Mouse (Mus musculus): ENCODE measurements around the gene Matn3. TPM values are rescaled to one million over a fixed set of nuclear protein-coding genes. Genes with fewer than 3 reads are reported as not detected.

Matn3 gene
- polyA plus RNA-seq, 1 experiment = not detected

DNA sequence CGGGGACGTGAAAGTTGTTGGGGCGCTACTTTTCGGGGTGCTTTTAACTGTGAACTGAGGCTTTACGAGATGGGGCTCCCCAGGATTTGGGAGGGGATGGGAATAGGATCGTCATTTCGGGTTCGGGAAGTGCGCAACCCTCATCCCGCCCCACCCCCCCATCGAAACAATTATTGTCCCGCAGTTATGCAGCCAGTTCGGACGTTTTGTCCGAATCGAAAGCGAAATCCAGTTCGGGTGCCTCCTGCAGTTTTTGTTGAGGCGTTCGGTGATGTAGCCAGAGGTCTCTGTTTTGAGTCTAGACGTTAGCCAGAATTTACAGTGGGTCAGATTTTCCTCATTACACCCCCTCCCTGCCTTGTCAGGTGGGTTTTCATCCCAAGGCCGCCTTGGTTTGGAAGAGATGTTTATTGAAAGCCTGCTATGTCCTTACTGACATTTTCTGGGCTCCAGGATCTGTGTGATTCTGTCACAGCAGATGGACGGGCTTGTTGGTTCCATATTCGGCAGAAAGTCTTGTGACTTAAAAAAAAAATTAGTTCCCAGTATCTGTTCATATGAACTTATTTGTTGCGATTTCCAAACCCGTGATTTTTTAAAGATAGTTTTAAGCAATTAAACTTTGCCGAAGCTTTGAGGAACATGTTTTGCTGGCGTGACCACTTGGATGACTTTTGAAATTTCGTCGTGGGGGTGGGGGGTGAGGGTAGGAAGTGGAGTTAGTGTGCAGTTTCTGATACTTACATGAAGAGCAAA is 25.2 kb upstream of the Matn3 start:
- DNase-seq = peak; percentile 70
- Histone ChIP-seq H3K27ac (ENCODE audit: insufficient read depth, low read depth, low read length) (peak overlapping the region; percentile 96), H3K4me1 (ENCODE audit: control insufficient read depth, insufficient read depth, low read length) (peaks cover 12% of the 10 kb centered on the region; the same call in 1 of the 2 replicates), H3K36me3 (ENCODE audit: control insufficient read depth, insufficient read depth, low read length) (peaks cover 2% of the 10 kb centered on the region), H3K27me3 (replicated peaks; ENCODE audit: control insufficient read depth, insufficient read depth, low read length) (no peaks in the 10 kb centered on the region), H3K4me3 (ENCODE audit: insufficient read depth, low read depth, low read length) (peak overlapping the region; percentile 82)
- no peak for TF ChIP-seq POLR2A (IDR thresholded peaks at IDR 0.05; ENCODE audit: low read depth, low read length)
- TF ChIP-seq CTCF (conservative IDR thresholded peaks at IDR 0.05; ENCODE audit: insufficient read depth, insufficient read length, low read depth, low read length) = no peak
- under 1% methylated on average over 30 of the region's 30 CpGs for WGBS

DNA sequence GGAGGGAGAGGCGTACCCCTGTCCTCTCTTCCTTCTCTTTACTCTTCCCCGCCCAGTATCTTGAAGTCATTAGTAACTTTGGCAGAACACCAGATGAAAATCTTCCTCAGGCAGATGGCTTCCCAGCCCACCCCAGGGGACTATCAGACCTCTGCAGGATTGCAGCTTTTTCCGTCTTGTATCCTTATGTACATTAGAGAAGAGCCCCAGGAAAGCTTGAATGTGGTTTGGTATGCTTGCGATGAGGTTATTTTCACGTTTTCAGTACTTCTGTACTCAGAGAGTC is 24.7 kb upstream of the Matn3 start:
- peaks cover 2% of the 10 kb centered on the region for H3K36me3 ChIP-seq (ENCODE audit: control insufficient read depth, insufficient read depth, low read length)
- no peaks in the 10 kb centered on the region for H3K27me3 ChIP-seq (replicated peaks; ENCODE audit: control insufficient read depth, insufficient read depth, low read length)
- 9% methylated on average over 5 of the region's 5 CpGs for WGBS
- no peak for DNase-seq
- no peak for TF ChIP-seq CTCF (conservative IDR thresholded peaks at IDR 0.05; ENCODE audit: insufficient read depth, insufficient read length, low read depth, low read length)
- no peak for TF ChIP-seq POLR2A (IDR thresholded peaks at IDR 0.05; ENCODE audit: low read depth, low read length)
- H3K27ac ChIP-seq (ENCODE audit: insufficient read depth, low read depth, low read length) = peak overlapping the region; percentile 96
- peaks cover 15% of the 10 kb centered on the region; the same call in 1 of the 2 replicates for H3K4me1 ChIP-seq (ENCODE audit: control insufficient read depth, insufficient read depth, low read length)
- peak overlapping the region; percentile 82 for H3K4me3 ChIP-seq (ENCODE audit: insufficient read depth, low read depth, low read length)

DNA sequence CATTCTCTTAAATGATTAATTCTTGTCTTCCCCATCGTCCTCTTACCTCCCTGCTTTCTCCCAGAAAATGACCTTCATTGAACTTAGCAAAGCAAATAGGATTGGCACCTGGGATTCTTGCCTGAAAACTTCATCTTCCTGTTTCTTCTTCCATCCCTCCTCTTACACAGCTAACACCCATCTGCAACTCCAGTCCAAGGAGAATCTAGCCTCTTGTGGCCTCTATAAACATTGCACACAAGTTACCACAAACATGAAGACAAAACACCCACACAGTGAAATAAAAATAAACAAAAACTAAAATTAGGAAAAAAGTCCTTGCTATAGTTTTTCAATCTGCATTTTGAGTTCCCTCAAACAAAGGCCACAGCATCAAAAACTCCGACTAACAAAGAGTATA is 24.1 kb upstream of the Matn3 start:
- Histone ChIP-seq H3K36me3 (ENCODE audit: control insufficient read depth, insufficient read depth, low read length) (peaks cover 2% of the 10 kb centered on the region), H3K4me3 (ENCODE audit: insufficient read depth, low read depth, low read length) (no peak overlapping the region), H3K27ac (ENCODE audit: insufficient read depth, low read depth, low read length) (no peak overlapping the region), H3K4me1 (ENCODE audit: control insufficient read depth, insufficient read depth, low read length) (peaks cover 15% of the 10 kb centered on the region; the same call in 1 of the 2 replicates), H3K27me3 (replicated peaks; ENCODE audit: control insufficient read depth, insufficient read depth, low read length) (no peaks in the 10 kb centered on the region)
- no peak for TF ChIP-seq POLR2A (IDR thresholded peaks at IDR 0.05; ENCODE audit: low read depth, low read length)
- no peak for TF ChIP-seq CTCF (conservative IDR thresholded peaks at IDR 0.05; ENCODE audit: insufficient read depth, insufficient read length, low read depth, low read length)
- 16% methylated on average over 2 of the region's 2 CpGs for WGBS
- DNase-seq = no peak

DNA sequence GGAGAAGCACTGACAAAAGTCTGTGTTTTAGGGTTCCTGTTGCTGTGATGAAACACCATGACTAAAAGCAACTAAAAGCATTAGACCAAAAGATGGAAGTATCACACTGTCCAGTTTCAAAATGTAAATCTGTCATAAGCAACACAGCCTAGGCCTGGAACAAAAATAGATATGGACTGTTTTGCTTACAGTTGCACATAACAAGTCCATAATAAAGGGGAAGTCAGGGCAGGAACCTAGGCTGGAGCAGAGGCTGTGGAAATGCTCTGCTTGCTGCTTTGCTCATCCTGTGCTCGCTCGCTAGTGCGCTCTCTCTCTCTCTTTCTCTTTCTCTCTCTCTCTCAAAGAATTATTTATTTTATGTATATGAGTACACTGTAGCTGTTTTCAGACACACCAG is 20.1 kb upstream of the Matn3 start:
- Histone ChIP-seq H3K36me3 (ENCODE audit: control insufficient read depth, insufficient read depth, low read length) (peaks cover 2% of the 10 kb centered on the region), H3K27ac (ENCODE audit: insufficient read depth, low read depth, low read length) (no peak overlapping the region), H3K4me3 (ENCODE audit: insufficient read depth, low read depth, low read length) (no peak overlapping the region), H3K27me3 (replicated peaks; ENCODE audit: control insufficient read depth, insufficient read depth, low read length) (no peaks in the 10 kb centered on the region), H3K4me1 (ENCODE audit: control insufficient read depth, insufficient read depth, low read length) (peaks cover 19% of the 10 kb centered on the region; the same call in 1 of the 2 replicates)
- TF ChIP-seq CTCF (conservative IDR thresholded peaks at IDR 0.05; ENCODE audit: insufficient read depth, insufficient read length, low read depth, low read length) (no peak), POLR2A (IDR thresholded peaks at IDR 0.05; ENCODE audit: low read depth, low read length) (no peak)
- 58% methylated on average over 3 of the region's 3 CpGs for WGBS
- DNase-seq = no peak

DNA sequence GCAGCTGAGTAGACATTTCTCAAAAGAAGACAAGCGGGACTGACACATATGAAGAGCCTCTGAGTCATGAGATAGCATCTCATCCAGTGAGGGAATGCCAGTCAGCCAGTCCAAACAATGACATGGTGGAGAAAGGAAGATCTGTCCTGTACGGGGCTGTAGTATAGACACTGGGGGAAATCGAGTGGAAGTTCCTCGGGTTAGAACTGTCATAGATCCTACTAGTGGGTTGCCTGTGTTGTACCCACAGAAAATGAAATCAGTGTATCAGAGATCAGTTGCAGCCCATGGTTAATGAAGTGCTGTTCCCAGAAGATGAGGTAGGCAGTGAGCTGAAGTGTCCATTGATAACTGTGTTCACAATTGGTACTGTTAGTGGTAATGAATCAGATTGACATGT is 19.0 kb upstream of the Matn3 start:
- peaks cover 15% of the 10 kb centered on the region; the same call in 1 of the 2 replicates for H3K4me1 ChIP-seq (ENCODE audit: control insufficient read depth, insufficient read depth, low read length)
- WGBS = 65% methylated on average over 4 of the region's 4 CpGs
- no peak overlapping the region for H3K27ac ChIP-seq (ENCODE audit: insufficient read depth, low read depth, low read length)
- H3K36me3 ChIP-seq (ENCODE audit: control insufficient read depth, insufficient read depth, low read length) = peaks cover 5% of the 10 kb centered on the region
- H3K4me3 ChIP-seq (ENCODE audit: insufficient read depth, low read depth, low read length) = no peak overlapping the region
- TF ChIP-seq CTCF (conservative IDR thresholded peaks at IDR 0.05; ENCODE audit: insufficient read depth, insufficient read length, low read depth, low read length) (no peak), POLR2A (IDR thresholded peaks at IDR 0.05; ENCODE audit: low read depth, low read length) (no peak)
- H3K27me3 ChIP-seq (replicated peaks; ENCODE audit: control insufficient read depth, insufficient read depth, low read length) = no peaks in the 10 kb centered on the region
- no peak for DNase-seq

DNA sequence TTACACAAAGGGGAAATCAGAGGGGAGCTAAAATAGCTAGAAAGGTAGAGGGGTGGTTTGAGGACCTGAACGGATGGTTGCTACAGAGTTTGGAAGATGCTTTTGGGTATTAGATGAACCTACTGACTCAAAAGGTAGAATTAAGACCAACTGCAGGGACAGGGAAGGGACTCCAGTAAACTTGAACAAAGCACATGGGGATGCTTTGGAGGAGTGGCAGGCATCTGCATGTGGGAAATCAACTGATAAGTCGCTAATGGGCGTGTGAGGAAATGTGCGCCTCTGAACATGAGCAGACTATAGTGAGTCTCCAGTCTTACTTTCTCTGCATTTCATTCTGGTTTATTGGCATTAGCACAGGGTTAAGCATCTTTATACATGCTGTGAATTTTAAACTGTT is 16.6 kb upstream of the Matn3 start:
- no peak for DNase-seq
- Histone ChIP-seq H3K4me1 (ENCODE audit: control insufficient read depth, insufficient read depth, low read length) (peaks cover 14% of the 10 kb centered on the region; the same call in 1 of the 2 replicates), H3K27ac (ENCODE audit: insufficient read depth, low read depth, low read length) (no peak overlapping the region), H3K27me3 (replicated peaks; ENCODE audit: control insufficient read depth, insufficient read depth, low read length) (no peaks in the 10 kb centered on the region), H3K36me3 (ENCODE audit: control insufficient read depth, insufficient read depth, low read length) (peaks cover 7% of the 10 kb centered on the region; the same call in 1 of the 2 replicates), H3K4me3 (ENCODE audit: insufficient read depth, low read depth, low read length) (no peak overlapping the region)
- TF ChIP-seq POLR2A (IDR thresholded peaks at IDR 0.05; ENCODE audit: low read depth, low read length) (no peak), CTCF (conservative IDR thresholded peaks at IDR 0.05; ENCODE audit: insufficient read depth, insufficient read length, low read depth, low read length) (no peak)
- 61% methylated on average over 4 of the region's 4 CpGs for WGBS

DNA sequence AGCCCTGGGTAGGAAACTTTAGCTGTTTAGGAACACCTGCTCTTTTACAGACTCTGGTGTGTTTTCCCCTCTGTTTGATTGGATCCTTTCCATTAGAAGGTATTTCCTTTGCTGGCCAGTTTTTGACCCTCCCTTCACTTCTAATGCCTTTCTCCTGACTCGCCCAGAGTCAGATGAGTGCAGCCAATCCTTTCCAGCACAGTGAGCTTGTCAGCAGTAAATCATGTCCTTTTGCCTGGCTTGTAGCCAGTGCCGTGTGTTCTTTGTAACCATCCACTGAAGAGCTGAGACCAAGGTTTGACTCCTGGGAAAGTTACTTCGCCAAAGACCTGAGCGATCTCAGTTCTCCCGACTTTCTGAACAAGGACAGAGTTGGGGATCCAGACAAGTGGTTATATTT is 12.4 kb upstream of the Matn3 start:
- no peaks in the 10 kb centered on the region for H3K27me3 ChIP-seq (replicated peaks; ENCODE audit: control insufficient read depth, insufficient read depth, low read length)
- peak; percentile 94 for DNase-seq
- TF ChIP-seq CTCF (conservative IDR thresholded peaks at IDR 0.05; ENCODE audit: insufficient read depth, insufficient read length, low read depth, low read length) (no peak), POLR2A (IDR thresholded peaks at IDR 0.05; ENCODE audit: low read depth, low read length) (no peak)
- peak overlapping the region; percentile 46 for H3K27ac ChIP-seq (ENCODE audit: insufficient read depth, low read depth, low read length)
- 18% methylated on average over 5 of the region's 5 CpGs for WGBS
- H3K36me3 ChIP-seq (ENCODE audit: control insufficient read depth, insufficient read depth, low read length) = peaks cover 20% of the 10 kb centered on the region
- peaks cover 5% of the 10 kb centered on the region; the same call in 1 of the 2 replicates for H3K4me1 ChIP-seq (ENCODE audit: control insufficient read depth, insufficient read depth, low read length)
- no peak overlapping the region for H3K4me3 ChIP-seq (ENCODE audit: insufficient read depth, low read depth, low read length)
